Mouse (Mus musculus): ENCODE data around the gene Kmt2a.
"Not testable (repeated sequence)": the region's sequence is repeated elsewhere in the genome, so short reads cannot be mapped to it uniquely, and the experiment has no call there.

Kmt2a gene

GRCm38 (mm10) chr9:44817522-44817921 is 63.6 kb downstream of the Kmt2a start:
- DNase-seq (ENCODE audit: low spot score): no peak

- no peak for DNase-seq (ENCODE audit: low spot score)
Measured at GRCm38 (mm10) chr9:44814179-44814578, 66.9 kb downstream of the Kmt2a start.

- DNase-seq (ENCODE audit: low spot score): no peak
Measured at GRCm38 (mm10) chr9:44810316-44810715, 70.8 kb downstream of the Kmt2a start.

GRCm38 (mm10) chr9:44807778-44808177 is 73.3 kb downstream of the Kmt2a start:
- no peak for DNase-seq (ENCODE audit: low spot score)

- no peak for DNase-seq (ENCODE audit: low spot score)
Measured at GRCm38 (mm10) chr9:44807141-44807540, 74.0 kb downstream of the Kmt2a start.

GRCm38 (mm10) chr9:44805536-44805935 is 75.6 kb downstream of the Kmt2a start:
- no peak for DNase-seq (ENCODE audit: low spot score)

GRCm38 (mm10) chr9:44804678-44805077 is 76.4 kb downstream of the Kmt2a start:
- no peak for DNase-seq (ENCODE audit: low spot score)

GRCm38 (mm10) chr9:44802808-44803450 is 78.2 kb downstream of the Kmt2a start, which contains the start of gene Ttc36:
Ttc36 (minus strand) TSS chr9:44803072.
- DNase-seq (ENCODE audit: low spot score): no peak

GRCm38 (mm10) chr9:44801669-44802068 is 79.4 kb downstream of the Kmt2a start:
- DNase-seq (ENCODE audit: low spot score): no peak

GRCm38 (mm10) chr9:44799958-44800324 is 81.2 kb downstream of the Kmt2a start:
- no peak for DNase-seq (ENCODE audit: low spot score)

GRCm38 (mm10) chr9:44799102-44799957 is 81.8 kb downstream of the Kmt2a start, which contains the start of gene Tmem25:
Tmem25 (minus strand) TSS chr9:44799307.
- peak; percentile 57 for DNase-seq (ENCODE audit: low spot score)

GRCm38 (mm10) chr9:44798298-44798697 is 82.8 kb downstream of the Kmt2a start:
- DNase-seq (ENCODE audit: low spot score): no peak

- no peak for DNase-seq (ENCODE audit: low spot score)
Measured at GRCm38 (mm10) chr9:44792842-44793241, 88.3 kb downstream of the Kmt2a start.

GRCm38 (mm10) chr9:44772750-44773651 is 108.1 kb downstream of the Kmt2a start:
- DNase-seq (ENCODE audit: low spot score): peak; percentile 79

GRCm38 (mm10) chr9:44772392-44772749 is 108.7 kb downstream of the Kmt2a start:
- DNase-seq (ENCODE audit: low spot score): no peak

GRCm38 (mm10) chr9:44771376-44771775 is 109.7 kb downstream of the Kmt2a start:
- DNase-seq (ENCODE audit: low spot score): no peak

GRCm38 (mm10) chr9:44768029-44768394 is 113.1 kb downstream of the Kmt2a start:
- not testable (repeated sequence) for DNase-seq (ENCODE audit: low spot score)

GRCm38 (mm10) chr9:44767101-44768028 is 113.7 kb downstream of the Kmt2a start, which contains the start of the genes Arcn1 and Ift46:
Arcn1 (minus strand) TSS chr9:44767845.
Ift46 (plus strand) TSS chr9:44767908.
- DNase-seq (ENCODE audit: low spot score): peak; percentile 79

- DNase-seq (ENCODE audit: low spot score): no peak
Measured at GRCm38 (mm10) chr9:44760873-44761272, 120.2 kb downstream of the Kmt2a start.

Data from ovary, postnatal 10 days (tissue).